Mouse (Mus musculus): Measurements from ENCODE around the gene Smyd3. TPM values are rescaled to one million over a fixed set of nuclear protein-coding genes. Genes with fewer than 3 reads are reported as not detected.

Gene Smyd3
- polyA plus RNA-seq, 1 experiment: 2.4 TPM

DNA sequence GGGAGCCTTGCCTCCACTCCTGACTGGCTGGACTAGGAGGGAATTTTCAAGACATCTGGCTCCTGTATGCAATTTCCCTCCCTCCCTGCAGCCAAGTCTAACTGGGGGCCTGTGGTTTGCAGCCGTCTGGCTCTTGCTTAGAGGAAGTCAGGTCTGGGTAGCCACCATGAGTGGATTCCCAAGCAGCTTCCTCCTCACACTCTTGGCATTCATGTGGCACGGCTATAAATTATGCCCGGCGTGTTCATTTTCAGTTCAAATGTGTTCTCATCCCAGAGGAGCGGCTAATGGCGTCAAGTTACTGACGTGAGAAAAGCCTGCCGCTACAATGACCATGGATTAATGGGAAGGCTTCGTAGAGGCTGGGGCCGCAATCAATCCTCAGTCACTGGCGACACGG, 564.9 kb downstream of the Smyd3 start:
- Histone ChIP-seq H3K27ac (ENCODE audit: control insufficient read depth, insufficient read depth, low read depth, low read length) (no peak overlapping the region), H3K36me3 (ENCODE audit: control insufficient read depth, insufficient read depth, low read length) (no peaks in the 10 kb centered on the region), H3K27me3 (ENCODE audit: control insufficient read depth, insufficient read depth, low read length) (no peaks in the 10 kb centered on the region), H3K4me1 (ENCODE audit: control insufficient read depth, insufficient read depth, low read length) (no peaks in the 10 kb centered on the region; the same call in 1 of the 2 replicates), H3K4me3 (ENCODE audit: control insufficient read depth, low read depth, low read length) (peak overlapping the region; percentile 34)
- no peak for TF ChIP-seq CTCF (IDR thresholded peaks at IDR 0.05; ENCODE audit: control insufficient read depth, insufficient read depth, insufficient replicate concordance, low read depth, low read length)
- TF ChIP-seq POLR2A (IDR thresholded peaks at IDR 0.05; ENCODE audit: control insufficient read depth, low read depth, low read length): no peak

DNA sequence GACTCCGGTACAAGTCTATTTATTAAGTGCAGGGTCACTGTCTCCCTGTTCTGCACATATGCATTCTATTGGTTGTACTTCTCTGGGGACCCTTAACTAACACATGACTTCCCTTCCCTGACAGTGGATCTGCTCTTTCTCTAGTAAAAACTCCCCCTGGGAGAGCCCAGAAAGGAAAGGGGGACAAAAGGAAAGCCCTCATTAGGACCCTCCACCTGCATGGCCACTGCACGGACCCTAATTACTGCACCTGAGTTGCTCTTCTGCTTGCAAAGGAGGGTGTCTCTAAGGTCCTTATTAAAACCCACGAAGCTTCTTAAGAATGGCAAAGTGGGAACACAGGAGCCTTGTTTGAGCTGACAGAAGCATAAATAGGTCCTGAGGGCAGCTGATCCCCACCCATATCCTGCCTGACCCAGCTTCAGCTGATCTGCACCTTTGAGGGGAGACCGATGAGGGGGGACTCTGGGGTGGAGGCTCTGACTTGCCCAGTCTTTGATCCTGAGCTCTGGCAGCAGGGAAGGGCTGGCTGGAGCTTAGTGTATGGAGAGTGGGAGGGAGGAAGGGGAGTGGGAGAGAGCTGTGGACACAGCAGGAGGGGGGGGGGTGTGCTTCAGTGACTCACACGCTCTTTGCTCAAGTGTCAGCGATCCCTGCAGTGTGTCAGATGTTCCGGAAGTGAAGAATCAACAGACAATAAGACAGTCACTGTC, 575.4 kb downstream of the Smyd3 start:
- Histone ChIP-seq H3K27ac (ENCODE audit: control insufficient read depth, insufficient read depth, low read depth, low read length) (no peak overlapping the region), H3K27me3 (ENCODE audit: control insufficient read depth, insufficient read depth, low read length) (no peaks in the 10 kb centered on the region), H3K4me3 (ENCODE audit: control insufficient read depth, low read depth, low read length) (no peak overlapping the region), H3K4me1 (ENCODE audit: control insufficient read depth, insufficient read depth, low read length) (no peaks in the 10 kb centered on the region), H3K36me3 (ENCODE audit: control insufficient read depth, insufficient read depth, low read length) (no peaks in the 10 kb centered on the region)
- TF ChIP-seq CTCF (IDR thresholded peaks at IDR 0.05; ENCODE audit: control insufficient read depth, insufficient read depth, insufficient replicate concordance, low read depth, low read length): no peak
- TF ChIP-seq POLR2A (IDR thresholded peaks at IDR 0.05; ENCODE audit: control insufficient read depth, low read depth, low read length): no peak

DNA sequence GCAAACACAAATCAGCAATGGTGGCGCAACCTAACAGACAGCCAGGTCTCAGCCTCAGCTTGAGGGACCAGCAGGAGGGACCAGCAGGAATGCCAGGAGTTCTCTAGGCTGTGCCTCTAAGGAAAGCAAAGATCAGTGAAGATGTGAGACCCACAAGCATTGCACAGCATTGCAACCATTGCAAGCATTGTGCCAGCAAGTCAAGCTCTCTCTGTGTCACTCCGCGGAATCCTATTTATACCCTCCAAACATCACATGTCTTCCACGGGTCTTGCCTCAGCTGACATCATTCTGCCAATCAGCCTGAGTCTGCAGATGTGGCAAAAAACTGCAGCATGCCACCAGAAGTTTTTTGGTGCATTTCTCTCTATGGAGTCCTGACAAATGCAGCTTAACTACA, 577.5 kb downstream of the Smyd3 start:
- no peak overlapping the region for H3K27ac ChIP-seq (ENCODE audit: control insufficient read depth, insufficient read depth, low read depth, low read length)
- no peaks in the 10 kb centered on the region for H3K4me1 ChIP-seq (ENCODE audit: control insufficient read depth, insufficient read depth, low read length)
- TF ChIP-seq POLR2A (IDR thresholded peaks at IDR 0.05; ENCODE audit: control insufficient read depth, low read depth, low read length) (no peak), CTCF (IDR thresholded peaks at IDR 0.05; ENCODE audit: control insufficient read depth, insufficient read depth, insufficient replicate concordance, low read depth, low read length) (no peak)
- H3K36me3 ChIP-seq (ENCODE audit: control insufficient read depth, insufficient read depth, low read length): no peaks in the 10 kb centered on the region
- no peak overlapping the region for H3K4me3 ChIP-seq (ENCODE audit: control insufficient read depth, low read depth, low read length)
- no peaks in the 10 kb centered on the region for H3K27me3 ChIP-seq (ENCODE audit: control insufficient read depth, insufficient read depth, low read length)

DNA sequence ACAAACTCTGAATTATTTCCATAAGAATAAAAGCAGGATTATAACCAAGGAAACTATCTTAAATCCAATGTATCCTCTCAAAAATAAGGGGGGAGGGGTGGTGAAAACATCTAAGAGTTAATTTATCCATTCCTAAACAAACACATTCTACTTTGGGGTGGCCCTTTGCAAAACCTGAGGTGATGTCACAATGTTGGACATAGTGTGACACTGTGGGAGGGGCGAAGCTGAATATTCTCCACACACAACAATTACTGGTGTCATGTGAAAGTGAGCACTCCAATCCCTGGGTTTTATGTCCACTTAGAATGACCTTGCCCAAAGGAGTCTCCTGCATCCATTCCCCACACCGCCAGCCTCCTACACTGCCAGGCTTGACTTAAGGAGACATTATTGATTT, 580.9 kb downstream of the Smyd3 start:
- Histone ChIP-seq H3K4me3 (ENCODE audit: control insufficient read depth, low read depth, low read length) (no peak overlapping the region), H3K27ac (ENCODE audit: control insufficient read depth, insufficient read depth, low read depth, low read length) (no peak overlapping the region), H3K4me1 (ENCODE audit: control insufficient read depth, insufficient read depth, low read length) (no peaks in the 10 kb centered on the region), H3K36me3 (ENCODE audit: control insufficient read depth, insufficient read depth, low read length) (no peaks in the 10 kb centered on the region), H3K27me3 (ENCODE audit: control insufficient read depth, insufficient read depth, low read length) (no peaks in the 10 kb centered on the region)
- no peak for TF ChIP-seq POLR2A (IDR thresholded peaks at IDR 0.05; ENCODE audit: control insufficient read depth, low read depth, low read length)

DNA sequence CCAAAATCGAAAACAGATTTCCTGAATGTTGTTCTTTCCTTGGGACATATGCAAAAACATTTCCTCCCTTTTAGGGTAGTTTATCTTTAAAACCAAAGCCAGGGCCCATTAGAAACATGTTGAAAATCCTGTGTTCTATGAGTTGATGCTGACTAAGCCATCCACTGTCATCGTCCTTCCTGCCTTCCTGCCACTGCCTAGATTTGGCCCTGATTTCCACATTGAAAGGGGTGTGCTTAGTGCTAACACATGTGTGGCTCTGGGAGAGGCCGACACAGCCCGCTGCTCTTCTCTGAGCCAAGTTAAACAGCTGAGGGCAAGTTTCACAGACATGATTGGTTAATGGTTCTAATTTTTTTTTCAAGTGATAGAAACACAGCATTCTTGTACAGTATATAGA, 581.4 kb downstream of the Smyd3 start:
- no peak for TF ChIP-seq CTCF (IDR thresholded peaks at IDR 0.05; ENCODE audit: control insufficient read depth, insufficient read depth, insufficient replicate concordance, low read depth, low read length)
- no peak for TF ChIP-seq POLR2A (IDR thresholded peaks at IDR 0.05; ENCODE audit: control insufficient read depth, low read depth, low read length)
- Histone ChIP-seq H3K27ac (ENCODE audit: control insufficient read depth, insufficient read depth, low read depth, low read length) (no peak overlapping the region), H3K36me3 (ENCODE audit: control insufficient read depth, insufficient read depth, low read length) (no peaks in the 10 kb centered on the region), H3K4me3 (ENCODE audit: control insufficient read depth, low read depth, low read length) (no peak overlapping the region), H3K27me3 (ENCODE audit: control insufficient read depth, insufficient read depth, low read length) (no peaks in the 10 kb centered on the region), H3K4me1 (ENCODE audit: control insufficient read depth, insufficient read depth, low read length) (no peaks in the 10 kb centered on the region)

DNA sequence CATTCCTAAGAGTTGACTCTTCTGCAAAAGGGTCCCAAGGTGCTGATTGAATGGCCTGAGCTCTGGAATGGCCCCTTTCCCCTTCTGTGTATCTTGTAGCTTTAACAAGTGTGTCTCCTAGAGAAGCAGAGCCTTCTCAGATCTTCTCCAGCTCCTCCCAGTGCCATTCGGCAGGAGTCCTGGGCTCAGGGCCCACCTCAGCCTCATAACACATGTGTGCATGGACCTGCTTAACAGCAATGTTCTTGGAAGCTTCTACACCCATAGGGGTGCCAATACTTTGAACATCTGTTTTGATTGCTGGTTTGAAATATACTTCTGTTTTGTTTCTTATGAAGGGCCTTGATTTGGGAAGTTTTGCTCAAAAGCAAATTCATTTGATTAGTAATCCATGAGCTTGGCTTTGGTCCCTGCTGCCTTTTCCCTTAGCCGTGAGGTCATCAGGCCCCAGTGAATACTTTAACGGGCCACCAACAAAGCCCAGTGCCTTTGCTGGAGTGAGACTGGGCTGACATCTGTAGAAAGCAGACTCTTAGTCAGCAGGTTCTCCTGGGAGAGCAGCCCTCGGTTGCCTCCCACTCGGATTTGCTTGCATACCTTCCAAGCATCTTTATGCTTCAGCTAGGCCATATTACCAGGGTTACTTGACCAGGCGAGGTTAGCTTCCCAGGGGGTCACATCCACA, 583.7 kb downstream of the Smyd3 start:
- Histone ChIP-seq H3K27me3 (ENCODE audit: control insufficient read depth, insufficient read depth, low read length) (no peaks in the 10 kb centered on the region), H3K36me3 (ENCODE audit: control insufficient read depth, insufficient read depth, low read length) (no peaks in the 10 kb centered on the region), H3K27ac (ENCODE audit: control insufficient read depth, insufficient read depth, low read depth, low read length) (no peak overlapping the region), H3K4me1 (ENCODE audit: control insufficient read depth, insufficient read depth, low read length) (no peaks in the 10 kb centered on the region), H3K4me3 (ENCODE audit: control insufficient read depth, low read depth, low read length) (no peak overlapping the region)
- no peak for TF ChIP-seq POLR2A (IDR thresholded peaks at IDR 0.05; ENCODE audit: control insufficient read depth, low read depth, low read length)
- TF ChIP-seq CTCF (IDR thresholded peaks at IDR 0.05; ENCODE audit: control insufficient read depth, insufficient read depth, insufficient replicate concordance, low read depth, low read length): no peak

DNA sequence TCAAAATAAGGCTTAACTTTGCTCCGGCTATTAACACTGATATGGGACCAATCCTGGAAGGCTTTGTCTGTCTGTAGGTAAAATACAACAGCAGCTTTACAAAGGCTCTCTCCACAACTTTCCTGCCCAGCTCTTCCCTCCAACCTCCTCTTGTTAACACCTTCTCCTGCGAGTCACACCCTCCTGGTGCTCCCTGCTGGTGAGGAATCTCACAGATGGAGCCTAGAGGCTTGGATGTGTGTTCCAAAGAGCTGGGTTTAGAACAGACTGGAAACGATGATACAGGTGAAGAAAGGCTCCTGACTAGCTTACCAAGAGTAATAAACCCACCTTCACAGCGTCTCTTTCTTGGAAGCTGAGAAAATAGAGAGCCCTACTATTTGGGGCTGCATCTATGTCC, 588.3 kb downstream of the Smyd3 start:
- no peak overlapping the region for H3K4me3 ChIP-seq (ENCODE audit: control insufficient read depth, low read depth, low read length)
- no peak overlapping the region for H3K27ac ChIP-seq (ENCODE audit: control insufficient read depth, insufficient read depth, low read depth, low read length)
- TF ChIP-seq CTCF (IDR thresholded peaks at IDR 0.05; ENCODE audit: control insufficient read depth, insufficient read depth, insufficient replicate concordance, low read depth, low read length): no peak
- H3K27me3 ChIP-seq (ENCODE audit: control insufficient read depth, insufficient read depth, low read length): no peaks in the 10 kb centered on the region
- no peaks in the 10 kb centered on the region for H3K4me1 ChIP-seq (ENCODE audit: control insufficient read depth, insufficient read depth, low read length)
- no peaks in the 10 kb centered on the region for H3K36me3 ChIP-seq (ENCODE audit: control insufficient read depth, insufficient read depth, low read length)

Data from testis, adult 2 months (tissue).